Mouse (Mus musculus): ENCODE results near the gene Gpc1.

DNA sequence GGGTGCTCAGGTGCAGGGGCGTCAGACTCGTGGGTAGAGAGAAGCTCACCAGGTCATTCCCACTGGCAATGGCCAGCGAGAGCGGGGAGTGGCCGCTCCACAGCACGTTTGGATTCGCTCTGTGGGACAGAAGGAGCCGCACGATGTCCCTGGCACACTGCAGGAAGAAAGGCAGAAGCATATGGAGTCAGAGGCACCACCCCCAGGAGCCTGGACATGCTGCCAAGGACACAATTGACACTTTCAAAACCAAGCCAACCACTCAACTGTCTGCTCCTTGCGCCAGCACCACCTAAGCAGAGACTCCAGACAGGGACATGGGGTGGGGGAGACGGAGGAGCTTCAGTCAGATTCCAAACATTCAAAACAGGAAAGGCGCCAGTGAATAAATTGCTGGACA, 47.8 kb downstream of the Gpc1 start:
- TF ChIP-seq POLR2A (IDR thresholded peaks at IDR 0.05; ENCODE audit: low read depth, low read length) (no peak), CTCF (IDR thresholded peaks at IDR 0.05; ENCODE audit: extremely low read depth, insufficient read depth, insufficient read length, insufficient replicate concordance) (no peak)

All from spleen, adult 2 months (tissue).